Mouse (Mus musculus): Measurements from ENCODE around the gene Galnt17. TPM values are rescaled to one million over a fixed set of nuclear protein-coding genes. Genes with fewer than 3 reads are reported as not detected.

Gene Galnt17
- polyA plus RNA-seq, 1 experiment from 2014 or later: 0.96 TPM

- Histone ChIP-seq H3K4me3 (ENCODE audit: low read depth, low read length) (no peak overlapping the region), H3K4me2 (no peak overlapping the region), H3K9me3 (replicated peaks; ENCODE audit: control insufficient read depth, low read length) (no peaks in the 10 kb centered on the region), H3K9ac (ENCODE audit: low read depth, low read length) (no peak overlapping the region), H3K4me1 (ENCODE audit: control insufficient read depth, insufficient read depth, low read length) (no peaks in the 10 kb centered on the region), H3K27ac (ENCODE audit: low read depth, low read length) (no peak overlapping the region), H3K36me3 (ENCODE audit: control insufficient read depth, insufficient read depth, low read length) (no peaks in the 10 kb centered on the region), H3K27me3 (ENCODE audit: control insufficient read depth, insufficient read depth, low read length) (no peaks in the 10 kb centered on the region)
- WGBS (ENCODE audit: insufficient replicate concordance): 21% methylated on average over 8 of the region's 8 CpGs
- no peak for ATAC-seq (replicated peaks; ENCODE audit: insufficient number of reproducible peaks, low FRiP score, low TSS enrichment)
Observed at GRCm38 (mm10) chr5:130858148-130858547, 450.1 kb downstream of the Galnt17 start.

- 70% methylated on average over 7 of the region's 7 CpGs for WGBS (ENCODE audit: insufficient replicate concordance)
- Histone ChIP-seq H3K9ac (ENCODE audit: low read depth, low read length) (no peak overlapping the region), H3K27me3 (ENCODE audit: control insufficient read depth, insufficient read depth, low read length) (no peaks in the 10 kb centered on the region), H3K9me3 (replicated peaks; ENCODE audit: control insufficient read depth, low read length) (no peaks in the 10 kb centered on the region), H3K4me1 (ENCODE audit: control insufficient read depth, insufficient read depth, low read length) (peaks cover 2% of the 10 kb centered on the region; the same call in 1 of the 2 replicates), H3K36me3 (ENCODE audit: control insufficient read depth, insufficient read depth, low read length) (no peaks in the 10 kb centered on the region), H3K4me2 (no peak overlapping the region), H3K27ac (ENCODE audit: low read depth, low read length) (no peak overlapping the region), H3K4me3 (ENCODE audit: low read depth, low read length) (no peak overlapping the region)
- no peak for ATAC-seq (replicated peaks; ENCODE audit: insufficient number of reproducible peaks, low FRiP score, low TSS enrichment)
Observed at GRCm38 (mm10) chr5:130854430-130854829, 453.9 kb downstream of the Galnt17 start.

GRCm38 (mm10) chr5:130853371-130853770 lies 454.9 kb downstream of the Galnt17 start:
- ATAC-seq (replicated peaks; ENCODE audit: insufficient number of reproducible peaks, low FRiP score, low TSS enrichment): no peak
- WGBS (ENCODE audit: insufficient replicate concordance): 2% methylated on average over 10 of the region's 10 CpGs

GRCm38 (mm10) chr5:130852182-130852581 lies 456.1 kb downstream of the Galnt17 start:
- Histone ChIP-seq H3K27me3 (ENCODE audit: control insufficient read depth, insufficient read depth, low read length) (no peaks in the 10 kb centered on the region), H3K36me3 (ENCODE audit: control insufficient read depth, insufficient read depth, low read length) (no peaks in the 10 kb centered on the region), H3K27ac (ENCODE audit: low read depth, low read length) (no peak overlapping the region), H3K4me2 (peak overlapping the region; percentile 59), H3K4me3 (ENCODE audit: low read depth, low read length) (peak overlapping the region; percentile 34), H3K9ac (ENCODE audit: low read depth, low read length) (peak overlapping the region; percentile 67), H3K9me3 (replicated peaks; ENCODE audit: control insufficient read depth, low read length) (no peaks in the 10 kb centered on the region), H3K4me1 (ENCODE audit: control insufficient read depth, insufficient read depth, low read length) (peaks cover 2% of the 10 kb centered on the region; the same call in 1 of the 2 replicates)
- 7% methylated on average over 10 of the region's 11 CpGs for WGBS (ENCODE audit: insufficient replicate concordance)
- ATAC-seq (replicated peaks; ENCODE audit: insufficient number of reproducible peaks, low FRiP score, low TSS enrichment): no peak

More at GRCm38 (mm10) chr5:130853371-130853770, 454.9 kb downstream of the Galnt17 start:
- Histone ChIP-seq H3K4me1 (ENCODE audit: control insufficient read depth, insufficient read depth, low read length) (peaks cover 2% of the 10 kb centered on the region; the same call in 1 of the 2 replicates), H3K9me3 (replicated peaks; ENCODE audit: control insufficient read depth, low read length) (no peaks in the 10 kb centered on the region), H3K27ac (ENCODE audit: low read depth, low read length) (no peak overlapping the region), H3K36me3 (ENCODE audit: control insufficient read depth, insufficient read depth, low read length) (no peaks in the 10 kb centered on the region), H3K27me3 (ENCODE audit: control insufficient read depth, insufficient read depth, low read length) (no peaks in the 10 kb centered on the region), H3K9ac (ENCODE audit: low read depth, low read length) (no peak overlapping the region), H3K4me2 (no peak overlapping the region), H3K4me3 (ENCODE audit: low read depth, low read length) (no peak overlapping the region)

- H3K27me3 ChIP-seq (ENCODE audit: control insufficient read depth, insufficient read depth, low read length): no peaks in the 10 kb centered on the region
- no peaks in the 10 kb centered on the region for H3K36me3 ChIP-seq (ENCODE audit: control insufficient read depth, insufficient read depth, low read length)
- no peaks in the 10 kb centered on the region for H3K9me3 ChIP-seq (replicated peaks; ENCODE audit: control insufficient read depth, low read length)
- no peak overlapping the region for H3K4me3 ChIP-seq (ENCODE audit: low read depth, low read length)
- no peak overlapping the region for H3K4me2 ChIP-seq
- no peak overlapping the region for H3K9ac ChIP-seq (ENCODE audit: low read depth, low read length)
- peaks cover 2% of the 10 kb centered on the region; the same call in 1 of the 2 replicates for H3K4me1 ChIP-seq (ENCODE audit: control insufficient read depth, insufficient read depth, low read length)
- WGBS (ENCODE audit: insufficient replicate concordance): 60% methylated on average over 4 of the region's 4 CpGs
- no peak overlapping the region for H3K27ac ChIP-seq (ENCODE audit: low read depth, low read length)
- no peak for ATAC-seq (replicated peaks; ENCODE audit: insufficient number of reproducible peaks, low FRiP score, low TSS enrichment)
Observed at GRCm38 (mm10) chr5:130849610-130850009, 458.7 kb downstream of the Galnt17 start.

- H3K4me3 ChIP-seq (ENCODE audit: low read depth, low read length): no peak overlapping the region
- 83% methylated on average over 6 of the region's 6 CpGs for WGBS (ENCODE audit: insufficient replicate concordance)
- peaks cover 2% of the 10 kb centered on the region; the same call in 1 of the 2 replicates for H3K4me1 ChIP-seq (ENCODE audit: control insufficient read depth, insufficient read depth, low read length)
- no peak overlapping the region for H3K27ac ChIP-seq (ENCODE audit: low read depth, low read length)
- no peak overlapping the region for H3K9ac ChIP-seq (ENCODE audit: low read depth, low read length)
- no peak overlapping the region for H3K4me2 ChIP-seq
- ATAC-seq (replicated peaks; ENCODE audit: insufficient number of reproducible peaks, low FRiP score, low TSS enrichment): no peak
- H3K36me3 ChIP-seq (ENCODE audit: control insufficient read depth, insufficient read depth, low read length): no peaks in the 10 kb centered on the region
- H3K9me3 ChIP-seq (replicated peaks; ENCODE audit: control insufficient read depth, low read length): no peaks in the 10 kb centered on the region
- no peaks in the 10 kb centered on the region for H3K27me3 ChIP-seq (ENCODE audit: control insufficient read depth, insufficient read depth, low read length)
Observed at GRCm38 (mm10) chr5:130848562-130848961, 459.7 kb downstream of the Galnt17 start.

DNA sequence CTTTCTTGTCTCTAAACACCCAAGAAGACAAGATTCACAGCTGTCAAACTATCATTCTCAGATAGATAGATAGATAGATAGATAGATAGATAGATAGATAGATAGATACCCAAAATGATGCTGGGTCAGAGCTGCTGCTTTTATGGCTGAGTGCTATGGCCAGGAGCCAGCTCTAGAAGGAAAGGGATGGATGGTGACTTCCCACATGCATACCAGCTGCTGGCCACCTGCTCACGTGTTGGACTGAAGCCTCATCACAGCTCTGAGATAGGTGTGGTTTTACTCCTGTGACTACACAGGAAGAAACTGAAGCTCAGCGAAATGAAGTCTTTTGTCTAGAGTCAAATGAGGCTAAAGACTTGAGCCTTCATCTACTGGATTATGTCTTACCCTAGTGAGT lies 482.5 kb downstream of the Galnt17 start:
- Histone ChIP-seq H3K27ac (ENCODE audit: low read depth, low read length) (no peak overlapping the region), H3K36me3 (ENCODE audit: control insufficient read depth, insufficient read depth, low read length) (no peaks in the 10 kb centered on the region), H3K4me1 (ENCODE audit: control insufficient read depth, insufficient read depth, low read length) (no peaks in the 10 kb centered on the region), H3K9me3 (replicated peaks; ENCODE audit: control insufficient read depth, low read length) (no peaks in the 10 kb centered on the region), H3K4me3 (ENCODE audit: low read depth, low read length) (no peak overlapping the region), H3K4me2 (no peak overlapping the region), H3K9ac (ENCODE audit: low read depth, low read length) (no peak overlapping the region), H3K27me3 (ENCODE audit: control insufficient read depth, insufficient read depth, low read length) (no peaks in the 10 kb centered on the region)
- WGBS (ENCODE audit: insufficient replicate concordance): 59% methylated on average over 2 of the region's 2 CpGs
- no peak for ATAC-seq (replicated peaks; ENCODE audit: insufficient number of reproducible peaks, low FRiP score, low TSS enrichment)
